Mouse (Mus musculus) midbrain, embryonic 16.5 days (tissue): ENCODE measurements around the gene Hspb9. TPM values are rescaled to one million over a fixed set of nuclear protein-coding genes. Genes with fewer than 3 reads are reported as not detected.
A peak's percentile ranks its signal among the peaks of the same experiment; 100 is the strongest.

Source experiments
- ATAC-seq: fragments of 200-750 bp; cut with Nextera tagmentation; 2 replicates; pipeline ENCODE4 v1.8.0; 2017; ENCODE audit warnings: moderate TSS enrichment
- H3K27ac ChIP-seq: fragments of 300-500 bp; sonication (generic); 2 replicates; pipeline ENCODE4 v1.5.1; 2014; ENCODE audit warnings: mild to moderate bottlenecking, low read length, mixed read lengths
- H3K27me3 ChIP-seq: fragments of 300-500 bp; sonication (generic); 2 replicates; pipeline ENCODE4 v1.6.1; 2014; ENCODE audit warnings: low read depth, low read length, mixed read lengths; ENCODE audit not compliant: control insufficient read depth, insufficient read depth
- H3K36me3 ChIP-seq: fragments of 300-500 bp; sonication (generic); 2 replicates; pipeline ENCODE4 v1.6.1; 2014; ENCODE audit warnings: mild to moderate bottlenecking, low read length, moderate library complexity, mixed read lengths; ENCODE audit not compliant: control insufficient read depth, insufficient read depth
- H3K4me1 ChIP-seq: fragments of 300-500 bp; sonication (generic); 2 replicates; pipeline ENCODE4 v1.6.1; 2014; ENCODE audit warnings: mild to moderate bottlenecking, low read length, mixed read lengths; ENCODE audit not compliant: control insufficient read depth, insufficient read depth
- H3K4me2 ChIP-seq: fragments of 300-500 bp; sonication (generic); 2 replicates; pipeline ENCODE4 v1.6.1; 2014; ENCODE audit warnings: mild to moderate bottlenecking, low read length, mixed read lengths
- H3K4me3 ChIP-seq: fragments of 300-500 bp; sonication (generic); 2 replicates; pipeline ENCODE4 v1.5.1; 2014; ENCODE audit warnings: low read depth, mild to moderate bottlenecking, low read length, moderate library complexity, mixed read lengths
- H3K9ac ChIP-seq: fragments of 300-500 bp; sonication (generic); 2 replicates; pipeline ENCODE4 v1.6.1; 2014; ENCODE audit warnings: low read depth, low read length, mixed read lengths
- H3K9me3 ChIP-seq: fragments of 300-500 bp; sonication (generic); replicated peaks from 2 replicates; pipeline ENCODE4 v1.6.1; 2014; ENCODE audit warnings: mild to moderate bottlenecking, low read length, mixed read lengths; ENCODE audit not compliant: control insufficient read depth, poor library complexity, severe bottlenecking
- WGBS: fragments of 180-500 bp; shearing (Covaris S2); extraction: QIAGEN DNeasy Blood & Tissue Kit; methylation state at CpG from one replicate; pipeline ENCODE4 v1.1.7; 2014; 5-methylcytosine and 5-hydroxymethylcytosine counted together
- polyA plus RNA-seq: library from polyadenylated mRNA; unstranded; fragments of >200 nt; fragmentation: Nextera tagmentation; extraction: Ambion mirVana; gene quantifications from 2 replicates; pipeline ENCODE4 v1.2.1, GENCODE M21; 2015

The Hspb9 gene
- polyA plus RNA-seq, 1 experiment from 2014 or later, result not detected

GRCm38 (mm10) chr11:100720345-100720744, 6.7 kb downstream of the Hspb9 start:
- ATAC-seq, result no peak
- WGBS, result 74% methylated on average over 5 of the region's 5 CpGs
- Histone ChIP-seq H3K27ac (peak overlapping the region; percentile 54), H3K4me2 (no peak overlapping the region), H3K4me1 (no peaks in the 10 kb centered on the region), H3K36me3 (peaks cover 21% of the 10 kb centered on the region), H3K9ac (peak overlapping the region; percentile 16; the same call in 1 of the 2 replicates), H3K4me3 (no peak overlapping the region), H3K27me3 (no peaks in the 10 kb centered on the region), H3K9me3 (no peaks in the 10 kb centered on the region)

GRCm38 (mm10) chr11:100721254-100721653, 7.6 kb downstream of the Hspb9 start:
- Histone ChIP-seq H3K36me3 (peaks cover 13% of the 10 kb centered on the region), H3K9me3 (no peaks in the 10 kb centered on the region), H3K4me2 (no peak overlapping the region), H3K27me3 (no peaks in the 10 kb centered on the region), H3K4me3 (no peak overlapping the region), H3K27ac (no peak overlapping the region), H3K9ac (no peak overlapping the region), H3K4me1 (no peaks in the 10 kb centered on the region)
- 51% methylated on average over 4 of the region's 4 CpGs for WGBS
- ATAC-seq, result no peak

- Histone ChIP-seq H3K27me3 (no peaks in the 10 kb centered on the region), H3K4me3 (no peak overlapping the region), H3K36me3 (peaks cover 9% of the 10 kb centered on the region), H3K27ac (peak overlapping the region; percentile 1; the same call in 1 of the 2 replicates), H3K4me2 (no peak overlapping the region), H3K4me1 (no peaks in the 10 kb centered on the region), H3K9ac (no peak overlapping the region), H3K9me3 (no peaks in the 10 kb centered on the region)
- ATAC-seq, result no peak
- 72% methylated on average over 8 of the region's 8 CpGs for WGBS
Measured at GRCm38 (mm10) chr11:100721776-100722492, 8.3 kb downstream of the Hspb9 start.

- ATAC-seq, result no peak
Measured at GRCm38 (mm10) chr11:100722493-100723028, 8.9 kb downstream of the Hspb9 start.

GRCm38 (mm10) chr11:100724919-100725512, 11.4 kb downstream of the Hspb9 start:
- WGBS, result 72% methylated on average over 5 of the region's 5 CpGs
- Histone ChIP-seq H3K9me3 (no peaks in the 10 kb centered on the region), H3K9ac (no peak overlapping the region), H3K36me3 (0 out of 2 replicates have a peak, but pooled peaks cover 2% of the 10 kb centered on the region), H3K4me3 (no peak overlapping the region), H3K27ac (no peak overlapping the region), H3K27me3 (no peaks in the 10 kb centered on the region), H3K4me2 (no peak overlapping the region), H3K4me1 (no peaks in the 10 kb centered on the region)
- ATAC-seq, result no peak

More at GRCm38 (mm10) chr11:100722493-100723028, 8.9 kb downstream of the Hspb9 start:
- Histone ChIP-seq H3K4me2 (no peak overlapping the region), H3K9me3 (no peaks in the 10 kb centered on the region), H3K9ac (no peak overlapping the region), H3K36me3 (peaks cover 9% of the 10 kb centered on the region), H3K4me3 (no peak overlapping the region), H3K27ac (no peak overlapping the region), H3K27me3 (no peaks in the 10 kb centered on the region), H3K4me1 (no peaks in the 10 kb centered on the region)
- 55% methylated on average over 2 of the region's 2 CpGs for WGBS

- Histone ChIP-seq H3K9ac (no peak overlapping the region), H3K27ac (no peak overlapping the region), H3K27me3 (no peaks in the 10 kb centered on the region), H3K36me3 (0 out of 2 replicates have a peak, but pooled peaks cover 2% of the 10 kb centered on the region), H3K4me3 (no peak overlapping the region), H3K4me2 (no peak overlapping the region), H3K9me3 (no peaks in the 10 kb centered on the region), H3K4me1 (no peaks in the 10 kb centered on the region)
- WGBS, result 98% methylated on average over 3 of the region's 3 CpGs
- ATAC-seq, result no peak
Measured at GRCm38 (mm10) chr11:100727201-100727600, 13.6 kb downstream of the Hspb9 start.

- H3K27ac ChIP-seq, result no peak overlapping the region
- H3K9ac ChIP-seq, result no peak overlapping the region
- H3K36me3 ChIP-seq, result 0 out of 2 replicates have a peak, but pooled peaks cover 2% of the 10 kb centered on the region
- H3K27me3 ChIP-seq, result no peaks in the 10 kb centered on the region
- H3K4me2 ChIP-seq, result no peak overlapping the region
- H3K9me3 ChIP-seq, result no peaks in the 10 kb centered on the region
- no peak for ATAC-seq
- H3K4me1 ChIP-seq, result no peaks in the 10 kb centered on the region
- H3K4me3 ChIP-seq, result no peak overlapping the region
- WGBS, result 84% methylated on average over 6 of the region's 6 CpGs
Measured at GRCm38 (mm10) chr11:100728601-100729000, 15.0 kb downstream of the Hspb9 start.

GRCm38 (mm10) chr11:100729976-100730375, 16.3 kb downstream of the Hspb9 start:
- ATAC-seq, result no peak
- H3K27ac ChIP-seq, result no peak overlapping the region
- no peaks in the 10 kb centered on the region for H3K27me3 ChIP-seq
- H3K9ac ChIP-seq, result no peak overlapping the region
- no peaks in the 10 kb centered on the region for H3K4me1 ChIP-seq
- H3K4me3 ChIP-seq, result no peak overlapping the region
- H3K4me2 ChIP-seq, result no peak overlapping the region
- 91% methylated on average over 4 of the region's 4 CpGs for WGBS
- 0 out of 2 replicates have a peak, but pooled peaks cover 2% of the 10 kb centered on the region for H3K36me3 ChIP-seq
- no peaks in the 10 kb centered on the region for H3K9me3 ChIP-seq
